Mouse (Mus musculus) MEL-GATA-1-ER (cell line): ENCODE measurements around the gene Pax6.

Experiments
- DNase-seq: peaks from one replicate; pipeline ENCODE4 v3.0.0-alpha.2; 2012; ENCODE audit warnings: low read depth; ENCODE audit errors: extremely low read depth

Gene Pax6

GRCm38 (mm10) chr2:105715409-105716115, 46.9 kb downstream of the Pax6 start:
- DNase-seq, result no peak

GRCm38 (mm10) chr2:105726657-105727056, 58.0 kb downstream of the Pax6 start:
- no peak for DNase-seq

GRCm38 (mm10) chr2:105730704-105731103, 62.0 kb downstream of the Pax6 start:
- DNase-seq, result no peak

GRCm38 (mm10) chr2:105736166-105736565, 67.5 kb downstream of the Pax6 start:
- no peak for DNase-seq

- no peak for DNase-seq
Measured at GRCm38 (mm10) chr2:105746896-105747295, 78.2 kb downstream of the Pax6 start.
